Mouse (Mus musculus) central nervous system, embryonic 14 days (tissue): Measurements from ENCODE around the gene Tas1r1. TPM values are rescaled to one million over a fixed set of nuclear protein-coding genes. Genes with fewer than 3 reads are reported as not detected.

ENCODE experiments used
- polyA plus RNA-seq: library from polyadenylated mRNA; depleted of rRNA; stranded (reverse); fragments of >200 nt; gene quantifications from 2 replicates; pipeline ENCODE4 v1.2.3, GENCODE M21; 2012; rRNA removed

Gene Tas1r1
- 0.41 TPM in 2 replicates for polyA plus RNA-seq

GRCm38 (mm10) chr4:152038225-152038984 is at the start of gene Tas1r1:
Tas1r1 (minus strand) TSS chr4:152038568.

DNA sequence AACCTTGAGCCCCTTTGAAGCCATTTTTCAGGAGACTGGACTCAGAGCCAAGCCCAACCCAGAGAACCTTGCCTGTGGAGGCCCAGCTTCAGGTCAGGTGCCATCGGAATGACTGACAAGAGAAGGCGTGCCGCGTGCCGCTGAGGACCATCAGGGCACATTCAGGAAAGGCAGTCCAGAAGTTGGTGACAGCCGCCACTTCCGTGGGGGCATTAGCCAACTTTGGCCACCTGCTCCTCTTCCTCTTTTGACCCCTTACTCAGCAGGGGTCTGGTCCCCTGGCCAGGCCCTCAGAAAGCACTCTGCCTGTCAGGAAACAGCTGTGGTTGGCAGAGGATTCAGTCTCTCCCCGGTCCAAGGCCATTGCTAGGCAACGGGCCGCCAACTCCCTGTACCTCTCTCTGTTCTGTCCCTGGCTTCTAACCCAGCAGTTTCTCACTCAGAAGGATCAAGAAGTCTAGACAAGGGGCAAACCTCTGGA is 33.8 kb upstream of the Tas1r1 start, which contains the start of gene Plekhg5:
Plekhg5 (plus strand) TSS at position 378 of the 481 bp plus-strand sequence.

DNA sequence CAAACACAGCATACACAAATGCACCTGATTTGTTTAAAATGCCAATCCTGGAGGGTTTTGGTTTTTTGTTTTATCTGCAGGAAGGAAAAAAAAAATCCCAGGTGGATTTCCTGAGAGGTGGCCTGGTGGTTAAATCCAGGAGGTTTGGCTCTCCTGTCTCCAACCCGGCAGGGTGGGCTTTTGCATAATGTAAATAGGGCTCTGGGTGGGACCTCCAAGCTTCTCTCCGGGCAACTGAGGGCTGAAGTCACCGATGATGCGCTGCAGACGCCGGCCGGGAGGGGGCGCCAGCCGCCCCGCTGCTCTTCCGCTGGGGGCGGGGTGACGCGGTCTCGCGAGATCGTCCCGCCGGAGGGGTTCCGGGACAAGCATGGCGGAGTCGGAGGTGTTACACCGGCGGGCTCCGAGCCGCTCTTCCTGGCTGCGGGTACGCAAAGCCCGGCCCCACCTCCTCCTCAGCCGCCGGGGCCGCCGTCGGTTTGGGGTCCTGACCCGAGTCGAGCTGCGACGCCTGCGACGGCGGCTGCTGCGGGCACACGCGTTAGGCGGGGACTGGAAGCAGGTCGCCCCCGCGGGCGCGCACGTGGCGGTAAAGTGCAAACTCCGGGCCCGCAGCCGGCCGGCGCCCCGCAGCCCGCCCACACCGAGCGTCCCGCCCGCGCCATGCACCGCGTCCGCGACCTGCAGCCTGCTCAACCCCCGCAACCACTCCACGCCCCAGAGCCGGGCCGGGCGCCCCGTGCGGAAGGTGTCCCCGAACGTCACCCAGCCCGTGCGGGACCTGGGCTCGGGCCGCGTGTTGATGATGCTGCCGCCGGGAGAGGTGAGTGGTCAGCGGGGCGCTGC is 840 bp upstream of the Tas1r1 start, which contains the start of gene Nol9:
Nol9 (plus strand) TSS at position 337 of the 846 bp plus-strand sequence.

GRCm38 (mm10) chr4:152027524-152027923 is 10.8 kb downstream of the Tas1r1 start, which contains the start of gene Zbtb48:
Zbtb48 (minus strand) TSS chr4:152027671.

DNA sequence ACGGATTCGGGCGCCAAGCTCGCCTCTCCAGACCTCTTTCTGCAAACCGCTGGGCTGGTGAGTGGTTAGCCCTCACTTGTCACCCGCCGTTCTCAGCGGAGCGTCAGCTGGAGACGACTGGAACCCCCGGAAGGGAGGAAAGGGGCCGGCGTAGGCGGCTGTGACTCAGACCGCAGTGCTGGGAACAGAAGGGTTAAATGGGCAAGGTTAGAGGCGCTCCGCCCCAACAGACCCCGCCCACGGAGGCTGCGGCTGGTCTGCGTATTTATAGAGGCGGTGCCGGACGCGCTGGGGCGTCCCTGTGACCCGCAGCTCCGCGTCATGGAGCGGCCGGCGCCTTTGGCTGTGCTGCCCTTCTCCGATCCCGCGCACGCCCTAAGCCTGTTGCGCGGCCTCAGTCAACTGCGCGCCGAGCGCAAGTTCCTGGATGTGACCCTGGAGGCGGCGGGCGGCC is 29.7 kb downstream of the Tas1r1 start, which contains the start of gene Klhl21:
Klhl21 (plus strand) TSS at position 182 of the 454 bp plus-strand sequence.

DNA sequence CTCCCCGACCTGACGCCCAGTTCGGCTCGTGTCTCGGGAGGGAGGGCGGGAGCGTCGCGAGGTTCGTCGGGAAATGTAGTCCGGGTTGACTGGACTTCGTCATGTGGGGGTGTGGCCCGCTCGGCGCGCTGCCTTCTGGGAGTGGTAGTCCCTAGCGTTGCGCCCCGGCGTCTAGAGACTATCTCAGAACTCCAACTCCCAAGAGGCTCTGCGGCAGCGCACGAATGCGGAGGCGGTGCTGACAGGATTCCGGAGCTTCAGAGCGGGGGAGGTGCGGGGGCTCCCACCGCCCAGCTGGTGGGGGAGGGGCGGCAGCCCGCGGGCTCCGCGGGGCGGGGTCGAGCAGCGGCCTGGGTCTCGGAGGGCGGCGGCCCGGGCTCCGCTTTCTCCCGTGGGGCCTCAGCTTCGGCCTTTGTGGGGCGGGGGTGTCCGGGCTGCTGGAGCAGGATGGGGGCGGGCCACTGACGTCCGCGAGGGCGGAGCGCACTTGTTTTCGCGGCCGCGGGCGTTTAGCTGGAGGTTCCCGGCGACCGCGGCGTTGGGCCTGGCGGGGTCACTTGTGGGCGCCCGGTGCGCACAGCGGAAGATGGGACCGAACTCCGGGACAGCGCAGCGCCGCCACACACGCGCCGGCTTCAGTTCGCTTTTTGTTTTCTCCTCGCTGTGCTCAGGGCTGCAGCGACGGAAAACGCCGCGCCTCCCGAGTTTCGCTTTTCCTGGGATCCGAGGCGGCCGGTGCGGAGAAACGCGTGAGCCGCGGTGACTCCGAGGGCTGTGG is 42.0 kb downstream of the Tas1r1 start, which contains the start of gene Phf13:
Phf13 (minus strand) TSS at position 86 of the 778 bp plus-strand sequence.

GRCm38 (mm10) chr4:151988342-151989109 is 49.8 kb downstream of the Tas1r1 start, which contains the start of gene Thap3:
Thap3 (minus strand) TSS chr4:151988997.

Other genes starting within 250 kb of the Tas1r1 start
- 68.7 and 69.7 TPM in 2 replicates for gene Camta1, start 176.7 kb downstream of the Tas1r1 start, polyA plus RNA-seq
- 75.0 and 80.4 TPM in 2 replicates for gene Dnajc11, start 104.9 kb downstream of the Tas1r1 start, polyA plus RNA-seq
- 43.1 and 43.7 TPM in 2 replicates for gene Thap3, start 49.6 kb downstream of the Tas1r1 start, polyA plus RNA-seq
- 17.8 and 20.3 TPM in 2 replicates for gene Phf13, start 42.3 kb downstream of the Tas1r1 start, polyA plus RNA-seq
- 3.0 and 6.0 TPM in 2 replicates for gene Klhl21, start 29.8 kb downstream of the Tas1r1 start, polyA plus RNA-seq
- 34.9 and 39.6 TPM in 2 replicates for gene Zbtb48, start 10.9 kb downstream of the Tas1r1 start, polyA plus RNA-seq
- 24.9 and 27.4 TPM in 2 replicates for gene Nol9, start 753 bp upstream of the Tas1r1 start, polyA plus RNA-seq
- 14.2 and 17.7 TPM in 2 replicates for gene Plekhg5, start 33.9 kb upstream of the Tas1r1 start, polyA plus RNA-seq
- gene Tnfrsf25, start 77.4 kb upstream of the Tas1r1 start, polyA plus RNA-seq: 4.1 and 4.5 TPM in 2 replicates
- 0.28 and 1.1 TPM in 2 replicates for gene Espn, start 113.8 kb upstream of the Tas1r1 start, polyA plus RNA-seq
- gene Hes2, start 120.3 kb upstream of the Tas1r1 start, polyA plus RNA-seq: not detected in 2 replicates
- gene Acot7, start 139.6 kb upstream of the Tas1r1 start, polyA plus RNA-seq: 184 and 213 TPM in 2 replicates
- gene Gpr153, start 235.7 kb upstream of the Tas1r1 start, polyA plus RNA-seq: 24.8 and 36.0 TPM in 2 replicates